Mouse (Mus musculus) small intestine, adult 2 months (tissue): ENCODE results near the gene Ndufs6. TPM values are rescaled to one million over a fixed set of nuclear protein-coding genes. Genes with fewer than 3 reads are reported as not detected.
A peak's percentile ranks its signal among the peaks of the same experiment; 100 is the strongest.

Experiments used
- H3K27ac ChIP-seq: fragments of 200-500 bp; 2 replicates; pipeline ENCODE4 v1.5.1; 2012; ENCODE audit warnings: low read depth, low read length, control low read depth, inconsistent platforms; ENCODE audit not compliant: insufficient read depth
- H3K27me3 ChIP-seq: fragments of 200-500 bp; 2 replicates; pipeline ENCODE4 v1.6.1; 2012; ENCODE audit warnings: mild to moderate bottlenecking, moderate library complexity, low read length, inconsistent platforms; ENCODE audit not compliant: control insufficient read depth, insufficient read depth
- H3K36me3 ChIP-seq: fragments of 200-500 bp; 2 replicates; pipeline ENCODE4 v1.6.1; 2012; ENCODE audit warnings: mild to moderate bottlenecking, low read length, control low read depth, inconsistent platforms; ENCODE audit not compliant: control insufficient read depth, insufficient read depth
- H3K4me1 ChIP-seq: fragments of 200-500 bp; 2 replicates; pipeline ENCODE4 v1.6.1; 2012; ENCODE audit warnings: low read length, inconsistent platforms, mixed read lengths; ENCODE audit not compliant: control insufficient read depth, insufficient read depth, insufficient read length
- H3K4me3 ChIP-seq: fragments of 200-500 bp; 2 replicates; pipeline ENCODE4 v1.5.1; 2012; ENCODE audit warnings: low read depth, mild to moderate bottlenecking, control low read depth, inconsistent platforms, low read length, moderate library complexity
- CTCF ChIP-seq: fragments of 200-500 bp; IDR thresholded peaks from 2 replicates; pipeline ENCODE4 v1.5.1; 2012; ENCODE audit warnings: low read depth, mild to moderate bottlenecking, control low read depth, inconsistent platforms, low read length, moderate library complexity, mixed read lengths; ENCODE audit not compliant: insufficient replicate concordance, insufficient read length; ENCODE audit errors: extremely low read depth
- POLR2A ChIP-seq: fragments of 200-500 bp; IDR thresholded peaks from 2 replicates; pipeline ENCODE4 v1.6.1; 2012; ENCODE audit warnings: low read depth, mild to moderate bottlenecking, control low read depth, inconsistent platforms, low read length, moderate library complexity
- WGBS: fragments of 180-500 bp; shearing (Covaris S2); methylation state at CpG from one replicate; pipeline ENCODE4 v1.1.7; 2018; 5-methylcytosine and 5-hydroxymethylcytosine counted together
- polyA plus RNA-seq: library from polyadenylated mRNA; depleted of rRNA; stranded (reverse); fragments of >200 nt; gene quantifications from 2 replicates; pipeline ENCODE4 v1.2.3, GENCODE M21; 2012

Ndufs6 gene
- polyA plus RNA-seq, 1 experiment: 57.4 TPM

- Histone ChIP-seq H3K27me3 (no peaks in the 10 kb centered on the region), H3K36me3 (no peaks in the 10 kb centered on the region), H3K4me3 (no peak overlapping the region), H3K4me1 (peaks cover 11% of the 10 kb centered on the region; the same call in 1 of the 2 replicates), H3K27ac (no peak overlapping the region)
- WGBS: 50% methylated on average over 9 of the region's 9 CpGs
- no peak for TF ChIP-seq CTCF
- no peak for TF ChIP-seq POLR2A
Measured at GRCm38 (mm10) chr13:73350741-73351140, 22.4 kb upstream of the Ndufs6 start.

- H3K4me1 ChIP-seq: peaks cover 11% of the 10 kb centered on the region; the same call in 1 of the 2 replicates
- TF ChIP-seq POLR2A (no peak), CTCF (no peak)
- no peak overlapping the region for H3K4me3 ChIP-seq
- H3K36me3 ChIP-seq: no peaks in the 10 kb centered on the region
- 64% methylated on average over 7 of the region's 7 CpGs for WGBS
- H3K27ac ChIP-seq: no peak overlapping the region
- H3K27me3 ChIP-seq: no peaks in the 10 kb centered on the region
Measured at GRCm38 (mm10) chr13:73347922-73348650, 19.7 kb upstream of the Ndufs6 start.

- Histone ChIP-seq H3K36me3 (no peaks in the 10 kb centered on the region), H3K4me3 (no peak overlapping the region), H3K27ac (no peak overlapping the region), H3K27me3 (no peaks in the 10 kb centered on the region), H3K4me1 (peaks cover 11% of the 10 kb centered on the region; the same call in 1 of the 2 replicates)
- 52% methylated on average over 3 of the region's 3 CpGs for WGBS
- TF ChIP-seq POLR2A: no peak
- no peak for TF ChIP-seq CTCF
Measured at GRCm38 (mm10) chr13:73347171-73347570, 18.8 kb upstream of the Ndufs6 start.

GRCm38 (mm10) chr13:73346743-73347142 lies 18.4 kb upstream of the Ndufs6 start:
- H3K4me1 ChIP-seq: peaks cover 11% of the 10 kb centered on the region; the same call in 1 of the 2 replicates
- no peak overlapping the region for H3K27ac ChIP-seq
- H3K27me3 ChIP-seq: no peaks in the 10 kb centered on the region
- no peaks in the 10 kb centered on the region for H3K36me3 ChIP-seq
- 88% methylated on average over 4 of the region's 4 CpGs for WGBS
- TF ChIP-seq POLR2A (no peak), CTCF (no peak)
- no peak overlapping the region for H3K4me3 ChIP-seq

- Histone ChIP-seq H3K27me3 (no peaks in the 10 kb centered on the region), H3K4me3 (no peak overlapping the region), H3K27ac (no peak overlapping the region), H3K4me1 (peaks cover 6% of the 10 kb centered on the region; the same call in 1 of the 2 replicates), H3K36me3 (no peaks in the 10 kb centered on the region)
- 27% methylated on average over 2 of the region's 2 CpGs for WGBS
- TF ChIP-seq POLR2A (no peak), CTCF (no peak)
Measured at GRCm38 (mm10) chr13:73346131-73346530, 17.8 kb upstream of the Ndufs6 start.

GRCm38 (mm10) chr13:73345102-73345890 lies 17.0 kb upstream of the Ndufs6 start:
- no peak overlapping the region for H3K27ac ChIP-seq
- TF ChIP-seq POLR2A: no peak
- TF ChIP-seq CTCF: peak; percentile 49; the same call in 1 of the 2 replicates
- no peaks in the 10 kb centered on the region for H3K4me1 ChIP-seq
- H3K36me3 ChIP-seq: no peaks in the 10 kb centered on the region
- H3K4me3 ChIP-seq: no peak overlapping the region
- H3K27me3 ChIP-seq: no peaks in the 10 kb centered on the region
- WGBS: 73% methylated on average over 9 of the region's 9 CpGs

- Histone ChIP-seq H3K36me3 (no peaks in the 10 kb centered on the region), H3K4me1 (peaks cover 1% of the 10 kb centered on the region; the same call in 1 of the 2 replicates), H3K27ac (no peak overlapping the region), H3K27me3 (no peaks in the 10 kb centered on the region), H3K4me3 (no peak overlapping the region)
- 47% methylated on average over 7 of the region's 7 CpGs for WGBS
- TF ChIP-seq CTCF: no peak
- TF ChIP-seq POLR2A: no peak
Measured at GRCm38 (mm10) chr13:73336753-73337152, 8.4 kb upstream of the Ndufs6 start.
